Mouse (Mus musculus): ENCODE measurements around the gene Sema7a.

GRCm38 (mm10) chr9:57932831-57933602 lies 6.9 kb upstream of the Sema7a start:
- TF ChIP-seq GATA1 (IDR thresholded peaks at IDR 0.05; ENCODE audit: borderline replicate concordance, low read length) (no peak), FLI1 (IDR thresholded peaks at IDR 0.05; ENCODE audit: low read length) (no peak)
